Mouse (Mus musculus) heart, postnatal 25 days (tissue): ENCODE data around the gene S1pr2. TPM values are rescaled to one million over a fixed set of nuclear protein-coding genes. Genes with fewer than 3 reads are reported as not detected.
"Not testable (repeated sequence)": the region's sequence is repeated elsewhere in the genome, so short reads cannot be mapped to it uniquely, and the experiment has no call there.

Experiments
- DNase-seq: peaks from one replicate; pipeline ENCODE4 v3.0.0; 2022; ENCODE audit warnings: low spot score
- intact Hi-C: fragments of 180-260 bp; cut with DNase I; formaldehyde crosslinking; loops from one replicate; pipeline ENCODE4 v1.15.1; 2025
- total RNA-seq, 2 experiments: library from RNA; stranded (reverse); gene quantifications; 2 replicates each; pipeline ENCODE4 v1.2.3; 2021

S1pr2 gene
- total RNA-seq, result 1 to 10 TPM; 4.2 to 6.7 TPM

- intact Hi-C loops, result loop anchor here (2.0 kb wide), 1 partner anchor 24 kb away; no protein-coding TSS in a partner anchor
- DNase-seq, result peak; percentile 87
These were observed at the start of gene S1pr2 for GRCm38 (mm10) chr9:20976216-20976960. Gene S1pr2 (minus strand): TSS chr9:20976781.

- DNase-seq, result no peak
- intact Hi-C loops, result no loop called here
These were observed 48.8 kb upstream of the S1pr2 start for GRCm38 (mm10) chr9:21025258-21025810.

- no peak for DNase-seq
- intact Hi-C loops, result no loop called here
These were observed 46.1 kb upstream of the S1pr2 start for GRCm38 (mm10) chr9:21022726-21023125.

- intact Hi-C loops, result no loop called here
- DNase-seq, result no peak
These were observed 45.7 kb upstream of the S1pr2 start for GRCm38 (mm10) chr9:21022288-21022687.

GRCm38 (mm10) chr9:21021363-21021762 is 44.8 kb upstream of the S1pr2 start:
- intact Hi-C loops, result no loop called here
- no peak for DNase-seq

- intact Hi-C loops, result no loop called here
- no peak for DNase-seq
These were observed 42.0 kb upstream of the S1pr2 start for GRCm38 (mm10) chr9:21018600-21018999.

GRCm38 (mm10) chr9:21017177-21017575 is 40.6 kb upstream of the S1pr2 start:
- DNase-seq, result no peak
- intact Hi-C loops, result no loop called here

- DNase-seq, result no peak
- intact Hi-C loops, result no loop called here
These were observed 40.0 kb upstream of the S1pr2 start for GRCm38 (mm10) chr9:21016331-21017176.

GRCm38 (mm10) chr9:21015571-21016130 is 39.1 kb upstream of the S1pr2 start, which contains the start of gene Icam1:
Gene Icam1 (plus strand): TSS chr9:21015985.
- intact Hi-C loops, result no loop called here
- peak; percentile 71 for DNase-seq

- DNase-seq, result peak; percentile 69
- intact Hi-C loops, result no loop called here
These were observed 38.4 kb upstream of the S1pr2 start for GRCm38 (mm10) chr9:21014691-21015570.

- intact Hi-C loops, result no loop called here
- no peak for DNase-seq
These were observed 35.8 kb upstream of the S1pr2 start for GRCm38 (mm10) chr9:21012368-21012767.

GRCm38 (mm10) chr9:21011846-21012312 is 35.3 kb upstream of the S1pr2 start:
- peak; percentile 54 for DNase-seq
- intact Hi-C loops, result no loop called here

GRCm38 (mm10) chr9:21010939-21011541 is 34.5 kb upstream of the S1pr2 start:
- DNase-seq, intact Hi-C loops: not testable (repeated sequence)

GRCm38 (mm10) chr9:21010362-21010761 is 33.8 kb upstream of the S1pr2 start:
- DNase-seq, result peak; percentile 35

GRCm38 (mm10) chr9:21008007-21008406 is 31.4 kb upstream of the S1pr2 start:
- intact Hi-C loops, result no loop called here
- DNase-seq, result no peak

More at GRCm38 (mm10) chr9:21010362-21010761, 33.8 kb upstream of the S1pr2 start:
- intact Hi-C loops, result no loop called here

GRCm38 (mm10) chr9:21007313-21007952 is 30.9 kb upstream of the S1pr2 start:
- no peak for DNase-seq
- intact Hi-C loops, result no loop called here

- intact Hi-C loops, result loop anchor here (2.0 to 5.0 kb wide), 3 partner anchors 26 to 134 kb away; partner anchors contain the start of gene Icam4
- DNase-seq, result peak; percentile 67
These were observed 26.3 kb upstream of the S1pr2 start, which contains the start of gene Mrpl4 for GRCm38 (mm10) chr9:21002627-21003551. Gene Mrpl4 (plus strand): TSS chr9:21002738.
